Mouse (Mus musculus): ENCODE results near the gene Fgfr4.

DNA sequence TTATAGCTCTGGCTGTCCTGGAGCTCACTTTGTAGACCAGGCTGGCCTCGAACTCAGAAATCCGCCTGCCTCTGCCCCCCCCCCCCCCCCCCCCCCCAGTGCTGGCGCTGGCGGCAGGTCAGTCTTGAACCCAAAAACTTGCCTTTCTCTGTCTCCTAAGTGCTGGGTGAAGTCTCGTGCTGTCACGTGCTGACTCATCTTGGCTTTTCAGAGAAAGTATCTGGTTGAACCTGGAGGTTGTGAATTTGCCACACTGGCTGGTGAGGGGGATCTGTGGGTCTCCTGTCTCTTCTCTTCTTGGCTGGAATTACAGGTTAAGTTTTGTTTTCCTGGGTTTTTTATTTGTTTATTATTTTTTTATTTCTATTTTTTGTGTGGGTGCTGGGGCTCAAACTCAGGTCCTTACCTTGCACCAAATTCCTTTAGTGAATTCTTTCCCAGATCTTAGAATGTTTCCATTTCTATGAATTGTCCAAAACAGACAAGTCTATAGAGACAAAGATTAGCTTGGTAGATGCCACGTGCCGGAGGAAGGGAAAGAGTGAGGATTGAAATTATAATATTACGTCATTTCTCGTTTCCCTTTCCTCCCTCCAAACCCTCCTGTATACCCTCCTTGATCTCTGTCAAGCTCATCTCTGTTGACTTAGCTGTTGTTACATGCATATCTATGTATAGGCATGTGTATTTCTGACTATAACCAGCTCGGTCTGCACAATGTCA, 52.4 kb downstream of the Fgfr4 start:
- no peak for TF ChIP-seq CTCF (conservative IDR thresholded peaks at IDR 0.05; ENCODE audit: low read length)
- TF ChIP-seq NANOG (IDR thresholded peaks at IDR 0.05; ENCODE audit: borderline replicate concordance, low read length), result no peak
- TF ChIP-seq POU5F1 (IDR thresholded peaks at IDR 0.05; ENCODE audit: borderline replicate concordance, low read length), result no peak
